ENCODE assay signal across 28 mouse cellular contexts in the genomic region with DNA sequence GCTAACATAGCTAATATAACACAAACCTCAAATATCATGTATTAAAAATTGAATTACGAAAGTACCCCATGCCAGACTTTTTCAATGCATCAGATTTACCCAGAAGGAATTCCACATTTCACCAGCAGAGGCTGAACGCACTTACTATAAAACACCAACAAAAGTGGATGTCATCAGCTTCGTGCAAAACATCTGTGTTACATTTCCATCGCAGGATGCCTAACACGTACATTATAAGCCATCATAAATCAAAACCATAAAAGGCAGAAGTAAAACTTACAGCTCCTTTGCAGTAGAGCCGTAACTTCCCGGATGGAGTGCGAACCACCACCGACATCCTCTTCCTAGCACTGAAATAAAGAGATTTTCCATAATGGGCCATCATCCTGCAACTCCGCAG.
DNase-seq lines count a peak whose midpoint lies in the region; ATAC-seq lines count a peak whose summit lies in the region.
"Had no signal": no experiment of that assay in that cellular context is flagged by ENCODE, and none has a peak within 500 bp of the region (broad histone marks: within the 10 kb centered on the region; RNA-seq: fewer than 3 reads in every experiment).

No protein-coding gene starts in this region.

- H3K4me2 ChIP-seq in embryonic facial prominence, embryonic 11.5 days (ENCODE audit: low read depth, low read length): no peak overlapping the region
- no peak overlapping the region for H3K4me2 ChIP-seq in limb, embryonic 11.5 days (ENCODE audit: low read depth, severe bottlenecking)
- H3K4me2 ChIP-seq in embryonic facial prominence, embryonic 13.5 days: peak overlapping the region; percentile 20; the same call in 1 of the 2 replicates
- peak overlapping the region; percentile 28; the same call in 1 of the 2 replicates for H3K4me2 ChIP-seq in limb, embryonic 13.5 days (replicated peaks)
- H3K4me2 ChIP-seq in heart, embryonic 12.5 days: no peak overlapping the region
- H3K4me2 ChIP-seq: heart, embryonic 11.5 days; limb, embryonic 15.5 days; midbrain, embryonic 15.5 days; neural tube, embryonic 13.5 days had no signal

- DNase-seq in embryonic facial prominence, embryonic 11.5 days (ENCODE audit: low spot score): peak; percentile 51
- no peak for DNase-seq in embryonic facial prominence, embryonic 10.5 days (ENCODE audit: low spot score)
- DNase-seq in limb, embryonic 11.5 days (ENCODE audit: low spot score): peak; percentile 54
- no peak for DNase-seq in limb, embryonic 10.5 days (ENCODE audit: low spot score)
- no peak for DNase-seq in cerebellum, adult 9-11 months
- DNase-seq: adrenal gland, postnatal 10 days; cerebellum, adult 18-20 months; cerebellum, postnatal 25 days; gastrocnemius, postnatal 10 days; heart, postnatal 10 days; kidney, postnatal 4 days; retina, postnatal 1 day; right cerebral cortex, postnatal 25 days; spleen, adult 18-20 months; thymus, postnatal 25 days had no signal

- no peaks in the 10 kb centered on the region for H3K9me3 ChIP-seq in embryonic facial prominence, embryonic 11.5 days (replicated peaks; ENCODE audit: control insufficient read depth, low read length)
- peaks cover 3% of the 10 kb centered on the region; the same call in 1 of the 2 replicates for H3K9me3 ChIP-seq in embryonic facial prominence, embryonic 10.5 days
- H3K9me3 ChIP-seq in limb, embryonic 11.5 days (ENCODE audit: control insufficient read depth, low read length): no peaks in the 10 kb centered on the region
- H3K9me3 ChIP-seq in limb, embryonic 10.5 days (replicated peaks): no peaks in the 10 kb centered on the region
- peaks cover 5% of the 10 kb centered on the region for H3K9me3 ChIP-seq in embryonic facial prominence, embryonic 13.5 days
- peaks cover 5% of the 10 kb centered on the region; the same call in 1 of the 2 replicates for H3K9me3 ChIP-seq in limb, embryonic 13.5 days
- H3K9me3 ChIP-seq in heart, embryonic 12.5 days (replicated peaks): 0 out of 2 replicates have a peak, but pooled peaks cover 6% of the 10 kb centered on the region
- H3K9me3 ChIP-seq: limb, embryonic 15.5 days; midbrain, embryonic 15.5 days; neural tube, embryonic 13.5 days had no signal

- no peaks in the 10 kb centered on the region for H3K4me1 ChIP-seq in embryonic facial prominence, embryonic 11.5 days (ENCODE audit: control insufficient read depth, insufficient read depth, low read length)
- H3K4me1 ChIP-seq in embryonic facial prominence, embryonic 10.5 days: no peaks in the 10 kb centered on the region
- 0 out of 2 replicates have a peak, but pooled peaks cover 4% of the 10 kb centered on the region for H3K4me1 ChIP-seq in limb, embryonic 11.5 days (ENCODE audit: control insufficient read depth, insufficient read depth, low read length)
- H3K4me1 ChIP-seq in limb, embryonic 10.5 days: peaks cover 16% of the 10 kb centered on the region
- 0 out of 2 replicates have a peak, but pooled peaks cover 4% of the 10 kb centered on the region for H3K4me1 ChIP-seq in embryonic facial prominence, embryonic 13.5 days
- no peaks in the 10 kb centered on the region for H3K4me1 ChIP-seq in limb, embryonic 13.5 days
- H3K4me1 ChIP-seq in heart, embryonic 12.5 days (replicated peaks): no peaks in the 10 kb centered on the region
- H3K4me1 ChIP-seq: hindbrain, embryonic 10.5 days; limb, embryonic 15.5 days; midbrain, embryonic 15.5 days; neural tube, embryonic 13.5 days had no signal

- H3K9ac ChIP-seq in embryonic facial prominence, embryonic 11.5 days (replicated peaks; ENCODE audit: low read length): no peak overlapping the region
- no peak overlapping the region for H3K9ac ChIP-seq in limb, embryonic 11.5 days (ENCODE audit: low read length)
- H3K9ac ChIP-seq in embryonic facial prominence, embryonic 13.5 days: no peak overlapping the region
- no peak overlapping the region for H3K9ac ChIP-seq in limb, embryonic 13.5 days
- no peak overlapping the region for H3K9ac ChIP-seq in heart, embryonic 12.5 days
- H3K9ac ChIP-seq: limb, embryonic 15.5 days; liver, embryonic 14.5 days; midbrain, embryonic 15.5 days; neural tube, embryonic 13.5 days had no signal

- H3K27me3 ChIP-seq in embryonic facial prominence, embryonic 11.5 days (ENCODE audit: control insufficient read depth, insufficient read depth, low read length): no peaks in the 10 kb centered on the region
- no peaks in the 10 kb centered on the region for H3K27me3 ChIP-seq in embryonic facial prominence, embryonic 10.5 days (replicated peaks; ENCODE audit: low read depth, poor library complexity, severe bottlenecking)
- no peaks in the 10 kb centered on the region for H3K27me3 ChIP-seq in limb, embryonic 11.5 days (ENCODE audit: control insufficient read depth, insufficient read depth, low read length)
- peaks cover 20% of the 10 kb centered on the region; the same call in 1 of the 2 replicates for H3K27me3 ChIP-seq in limb, embryonic 10.5 days (ENCODE audit: low read depth, poor library complexity, severe bottlenecking)
- peaks cover 43% of the 10 kb centered on the region for H3K27me3 ChIP-seq in embryonic facial prominence, embryonic 13.5 days
- peaks cover 26% of the 10 kb centered on the region for H3K27me3 ChIP-seq in limb, embryonic 13.5 days
- no peaks in the 10 kb centered on the region for H3K27me3 ChIP-seq in heart, embryonic 12.5 days (replicated peaks)
- H3K27me3 ChIP-seq: limb, embryonic 15.5 days; megakaryocyte, embryonic 14.5 days; midbrain, embryonic 15.5 days; neural tube, embryonic 13.5 days had no signal

- no peak overlapping the region for H3K27ac ChIP-seq in embryonic facial prominence, embryonic 11.5 days (replicated peaks; ENCODE audit: low read depth, low read length)
- H3K27ac ChIP-seq in embryonic facial prominence, embryonic 10.5 days (replicated peaks): no peak overlapping the region
- no peak overlapping the region for H3K27ac ChIP-seq in limb, embryonic 11.5 days (replicated peaks; ENCODE audit: low read depth, low read length)
- H3K27ac ChIP-seq in limb, embryonic 10.5 days: no peak overlapping the region
- no peak overlapping the region for H3K27ac ChIP-seq in embryonic facial prominence, embryonic 13.5 days
- no peak overlapping the region for H3K27ac ChIP-seq in limb, embryonic 13.5 days
- no peak overlapping the region for H3K27ac ChIP-seq in heart, embryonic 12.5 days (ENCODE audit: poor library complexity, severe bottlenecking)
- H3K27ac ChIP-seq: hindbrain, embryonic 10.5 days; limb, embryonic 15.5 days; liver, embryonic 14.5 days; midbrain, embryonic 15.5 days; neural tube, embryonic 13.5 days had no signal

- no peak overlapping the region for H3K4me3 ChIP-seq in embryonic facial prominence, embryonic 11.5 days (ENCODE audit: low read depth, low read length)
- no peak overlapping the region for H3K4me3 ChIP-seq in embryonic facial prominence, embryonic 10.5 days
- H3K4me3 ChIP-seq in limb, embryonic 11.5 days (ENCODE audit: low read depth, low read length): no peak overlapping the region
- no peak overlapping the region for H3K4me3 ChIP-seq in limb, embryonic 10.5 days
- H3K4me3 ChIP-seq in embryonic facial prominence, embryonic 13.5 days: no peak overlapping the region
- H3K4me3 ChIP-seq in limb, embryonic 13.5 days: no peak overlapping the region
- H3K4me3 ChIP-seq in heart, embryonic 12.5 days: no peak overlapping the region
- H3K4me3 ChIP-seq: hindbrain, embryonic 10.5 days; limb, embryonic 15.5 days; megakaryocyte, embryonic 14.5 days; midbrain, embryonic 15.5 days; myocyte; neural tube, embryonic 13.5 days had no signal

- H3K36me3 ChIP-seq in embryonic facial prominence, embryonic 11.5 days (replicated peaks; ENCODE audit: control insufficient read depth, insufficient read depth, low read depth, low read length): no peaks in the 10 kb centered on the region
- H3K36me3 ChIP-seq in embryonic facial prominence, embryonic 10.5 days (replicated peaks): no peaks in the 10 kb centered on the region
- H3K36me3 ChIP-seq in limb, embryonic 11.5 days (ENCODE audit: control insufficient read depth, insufficient read depth, low read length): no peaks in the 10 kb centered on the region
- no peaks in the 10 kb centered on the region for H3K36me3 ChIP-seq in limb, embryonic 10.5 days
- no peaks in the 10 kb centered on the region for H3K36me3 ChIP-seq in embryonic facial prominence, embryonic 13.5 days
- no peaks in the 10 kb centered on the region for H3K36me3 ChIP-seq in limb, embryonic 13.5 days
- H3K36me3 ChIP-seq in heart, embryonic 12.5 days: 0 out of 2 replicates have a peak, but pooled peaks cover 3% of the 10 kb centered on the region
- H3K36me3 ChIP-seq: limb, embryonic 15.5 days had no signal

- WGBS in embryonic facial prominence, embryonic 11.5 days: 77% methylated on average over 10 of the region's 10 CpGs
- whole genome bisulfite sequencing in embryonic facial prominence, embryonic 10.5 days: 87% methylated on average over 10 of the region's 10 CpGs
- WGBS in limb, embryonic 11.5 days: 34% methylated on average over 10 of the region's 10 CpGs
- 56% methylated on average over 10 of the region's 10 CpGs for WGBS in limb, embryonic 10.5 days
- WGBS in embryonic facial prominence, embryonic 13.5 days: 34% methylated on average over 10 of the region's 10 CpGs
- 24% methylated on average over 10 of the region's 10 CpGs for WGBS in limb, embryonic 13.5 days
- 91% methylated on average over 10 of the region's 10 CpGs for WGBS in heart, embryonic 12.5 days

- no peak for ATAC-seq in embryonic facial prominence, embryonic 11.5 days (replicated peaks; ENCODE audit: insufficient number of reproducible peaks, low FRiP score, low TSS enrichment, low read depth)
- peak; percentile 90; the same call in 1 of the 2 replicates for ATAC-seq in limb, embryonic 11.5 days (ENCODE audit: insufficient number of reproducible peaks, low FRiP score, low TSS enrichment, low read depth)
- ATAC-seq in embryonic facial prominence, embryonic 13.5 days (ENCODE audit: insufficient number of reproducible peaks, insufficient read depth, low FRiP score, low TSS enrichment, low read depth): no peak
- peak; percentile 78 for ATAC-seq in limb, embryonic 13.5 days (ENCODE audit: low FRiP score, low read depth)
- no peak for ATAC-seq in heart, embryonic 12.5 days (ENCODE audit: insufficient number of reproducible peaks, low FRiP score)
- ATAC-seq: forebrain, embryonic 14.5 days; inflammation-experienced regulatory T-cells, adult 6 months; midbrain, embryonic 15.5 days had no signal

Comparison
In these comparisons a context has a peak if more than half of its experiments do, and no peak if none do; other contexts are left out.
1. DNase-seq: peak in embryonic facial prominence, embryonic 11.5 days (single experiment) and limb, embryonic 11.5 days (single experiment); none in embryonic facial prominence, embryonic 10.5 days (single experiment), limb, embryonic 10.5 days (single experiment) and cerebellum, adult 9-11 months (single experiment).
2. H3K4me2 ChIP-seq: peak in embryonic facial prominence, embryonic 13.5 days (single experiment) and limb, embryonic 13.5 days (single experiment); none in embryonic facial prominence, embryonic 11.5 days (single experiment), limb, embryonic 11.5 days (single experiment) and heart, embryonic 12.5 days (single experiment).
3. ATAC-seq: peak in limb, embryonic 11.5 days (single experiment) and limb, embryonic 13.5 days (single experiment); none in embryonic facial prominence, embryonic 11.5 days (single experiment), embryonic facial prominence, embryonic 13.5 days (single experiment) and heart, embryonic 12.5 days (single experiment).